Comparison of ENCODE assay signal across 24 mouse cellular contexts in the genomic region with DNA sequence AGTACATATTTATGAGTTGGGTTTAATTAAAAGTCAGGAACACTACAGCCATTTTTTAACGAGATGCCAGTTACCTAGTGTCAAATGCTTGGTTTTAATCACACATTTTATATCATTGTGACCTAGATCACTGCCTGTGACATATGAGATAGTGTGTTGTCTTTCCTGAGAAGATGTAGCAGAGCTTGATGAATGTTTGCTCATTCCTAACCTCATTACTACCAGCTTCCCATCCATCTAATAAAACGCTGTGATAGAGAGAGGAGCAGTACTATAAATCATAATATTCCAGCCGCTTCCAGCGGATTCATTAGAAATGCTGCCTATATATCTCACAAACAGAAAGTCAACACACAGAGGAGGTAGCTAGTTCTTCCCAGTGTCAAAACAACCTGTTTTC.
"Had no signal": no experiment of that assay in that cellular context is flagged by ENCODE, and none has a peak within 500 bp of the region (broad histone marks: within the 10 kb centered on the region; RNA-seq: fewer than 3 reads in every experiment).

No protein-coding gene starts in this region.

- H3K27ac ChIP-seq: forebrain, embryonic 15.5 days; heart, adult 2 months; hindbrain, embryonic 10.5 days; hindbrain, embryonic 13.5 days; intestine, embryonic 15.5 days; layer of hippocampus, adult 2 months; left cerebral cortex, adult 2 months; limb, embryonic 10.5 days; limb, embryonic 12.5 days had no signal

- H3K4me2 ChIP-seq: forebrain, embryonic 15.5 days; heart, embryonic 12.5 days; hindbrain, embryonic 13.5 days; intestine, embryonic 15.5 days; limb, embryonic 12.5 days had no signal

- H3K9ac ChIP-seq: forebrain, embryonic 15.5 days; forebrain, postnatal 0 days; heart, embryonic 12.5 days; hindbrain, embryonic 13.5 days; intestine, embryonic 15.5 days; limb, embryonic 12.5 days had no signal

- H3K36me3 ChIP-seq: forebrain, embryonic 15.5 days; heart, embryonic 12.5 days; hindbrain, embryonic 10.5 days; hindbrain, embryonic 13.5 days; intestine, embryonic 15.5 days; limb, embryonic 10.5 days; limb, embryonic 12.5 days had no signal

- DNase-seq: forebrain, postnatal 0 days; gastrocnemius, postnatal 14 days; gastrocnemius, postnatal 36 days; heart, adult 11 months; heart, adult 2 months; heart, postnatal 10 days; heart, postnatal 4 days; kidney, adult 18-20 months; kidney, adult 8-10 months; kidney, postnatal 10 days; kidney, postnatal 25 days; kidney, postnatal 4 days; liver had no signal

- H3K4me3 ChIP-seq: forebrain, embryonic 15.5 days; heart, adult 2 months; heart, embryonic 12.5 days; hindbrain, embryonic 10.5 days; hindbrain, embryonic 13.5 days; intestine, embryonic 15.5 days; layer of hippocampus, adult 2 months; left cerebral cortex, adult 2 months; limb, embryonic 10.5 days; limb, embryonic 12.5 days had no signal

- H3K27me3 ChIP-seq: forebrain, embryonic 15.5 days; heart, embryonic 12.5 days; hindbrain, embryonic 13.5 days; intestine, embryonic 15.5 days; limb, embryonic 12.5 days had no signal

- H3K9me3 ChIP-seq: forebrain, embryonic 15.5 days; heart, embryonic 12.5 days; hindbrain, embryonic 10.5 days; hindbrain, embryonic 13.5 days; intestine, embryonic 15.5 days; limb, embryonic 10.5 days; limb, embryonic 12.5 days had no signal

- H3K4me1 ChIP-seq: forebrain, embryonic 15.5 days; heart, embryonic 12.5 days; hindbrain, embryonic 10.5 days; hindbrain, embryonic 13.5 days; intestine, embryonic 15.5 days; limb, embryonic 10.5 days; limb, embryonic 12.5 days had no signal

- ATAC-seq: forebrain, embryonic 15.5 days; forebrain, postnatal 0 days; inflammation-experienced regulatory T-cells, adult 6 months; intestine, embryonic 15.5 days; intestine, postnatal 0 days had no signal
